Mouse (Mus musculus) left cerebral cortex, postnatal 4 days (tissue): ENCODE results near the gene Slc35c2. TPM values are rescaled to one million over a fixed set of nuclear protein-coding genes. Genes with fewer than 3 reads are reported as not detected.

ENCODE experiments used
- DNase-seq: peaks from one replicate; pipeline ENCODE4 v3.0.0-alpha.2; 2022
- intact Hi-C: fragments of 180-260 bp; cut with DNase I; formaldehyde crosslinking; loops from one replicate; pipeline ENCODE4 v1.15.1; 2025
- total RNA-seq, 2 experiments: library from RNA; stranded (reverse); gene quantifications; 2 replicates each; pipeline ENCODE4 v1.2.3; 2021

The Slc35c2 gene
- total RNA-seq, 2 experiments from 2014 or later: 36.4 to 37.1 TPM

DNA sequence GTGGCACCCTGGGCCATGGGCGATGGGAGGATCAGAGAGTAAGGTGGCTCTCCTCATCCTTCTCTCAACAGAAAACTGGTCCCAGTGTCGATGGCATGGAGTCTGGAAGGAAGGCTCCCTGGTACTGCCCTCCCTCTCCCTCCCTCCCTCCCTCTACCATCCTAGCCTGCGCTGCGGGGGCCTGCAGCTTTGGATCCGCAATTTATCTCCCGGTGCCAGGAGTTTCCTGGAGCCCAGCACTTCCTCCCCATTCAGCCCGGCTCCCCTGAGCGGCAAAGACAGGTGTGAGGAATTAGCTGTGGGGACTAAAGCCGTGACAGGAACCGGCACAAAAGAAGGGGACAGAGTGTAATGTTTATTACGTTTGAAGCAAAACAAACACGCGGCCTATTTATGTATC is 45.1 kb downstream of the Slc35c2 start:
- no peak for DNase-seq
- intact Hi-C loops: no loop called here

GRCm38 (mm10) chr2:165241786-165242185 is 45.9 kb downstream of the Slc35c2 start:
- intact Hi-C loops: no loop called here
- DNase-seq: no peak

- no peak for DNase-seq
- intact Hi-C loops: no loop called here
These were observed 47.3 kb downstream of the Slc35c2 start for GRCm38 (mm10) chr2:165240371-165240770.

DNA sequence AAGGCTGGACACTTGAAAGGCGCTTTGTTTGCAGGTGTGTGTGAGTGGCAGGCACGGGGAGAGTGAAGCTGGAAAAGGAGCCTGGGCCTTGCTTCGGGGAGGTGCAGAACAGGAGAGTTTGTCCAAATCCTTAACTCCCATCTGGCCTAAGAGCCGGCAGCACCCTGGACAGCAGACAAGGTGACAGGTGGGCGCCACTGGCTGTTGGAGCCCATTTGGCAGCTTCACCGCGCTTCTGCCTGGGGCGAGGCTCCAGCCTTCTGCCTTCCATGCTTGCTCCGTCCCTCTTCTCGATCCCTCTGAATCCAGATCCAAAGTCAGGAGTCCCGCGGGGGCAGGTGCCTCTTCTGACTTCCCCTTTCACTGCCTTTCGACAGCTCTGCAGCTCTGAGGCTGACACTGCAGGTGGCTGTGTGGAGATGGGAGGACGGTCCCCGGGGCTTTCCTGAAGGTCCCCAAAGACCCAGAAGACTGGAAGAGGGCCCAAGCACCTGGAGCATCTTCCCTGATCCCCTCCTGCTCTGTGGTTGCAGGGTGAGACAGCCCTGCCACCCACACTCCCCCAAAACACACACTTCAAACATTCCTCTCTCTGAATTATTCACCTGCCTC is 48.0 kb downstream of the Slc35c2 start:
- DNase-seq: peak; percentile 37
- intact Hi-C loops: no loop called here

DNA sequence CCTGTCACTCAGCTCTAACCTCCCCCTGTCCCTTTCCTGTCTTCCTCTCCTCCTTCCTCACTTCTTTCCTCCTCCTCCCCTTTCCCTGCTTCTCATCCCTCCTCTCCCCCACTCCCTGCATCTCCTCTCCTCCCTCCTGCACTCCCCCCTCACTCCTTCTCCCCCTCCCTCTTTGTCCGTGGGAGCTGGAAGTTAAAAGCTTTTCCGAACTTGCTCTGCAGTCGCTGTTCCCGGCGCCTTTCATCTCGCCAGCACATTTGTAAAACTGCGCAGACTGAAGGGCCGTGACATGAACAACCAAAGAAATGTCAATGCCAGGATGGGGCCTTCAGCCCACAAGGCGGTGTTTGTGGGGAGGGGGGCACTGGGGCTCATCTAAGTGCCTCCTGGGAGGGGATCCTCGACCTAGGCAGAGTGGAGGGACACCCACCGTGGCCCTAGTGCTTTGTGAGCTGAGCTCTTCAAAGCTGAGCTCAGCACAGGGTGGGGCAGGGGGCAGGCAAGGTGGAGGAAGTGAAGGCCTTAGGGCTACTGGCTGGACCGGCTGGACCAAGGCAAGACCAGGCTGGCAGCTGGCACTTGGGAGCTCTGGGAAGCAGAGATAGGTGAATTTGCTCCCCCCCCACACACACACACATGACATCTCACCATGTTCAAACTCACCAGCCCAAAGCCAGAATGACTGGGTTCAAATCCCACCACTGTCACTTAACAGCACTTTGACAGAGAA is 49.1 kb downstream of the Slc35c2 start:
- no peak for DNase-seq
- intact Hi-C loops: no loop called here

- DNase-seq: peak; percentile 76
- intact Hi-C loops: loop anchor here (5.0 kb wide), 1 partner anchor 157 kb away; no protein-coding TSS in a partner anchor
These were observed 52.9 kb downstream of the Slc35c2 start, which contains the start of gene Cdh22 for GRCm38 (mm10) chr2:165234613-165235291. Gene Cdh22, minus strand, starts transcription at chr2:165234853.

GRCm38 (mm10) chr2:165234291-165234612 is 53.4 kb downstream of the Slc35c2 start:
- intact Hi-C loops: loop anchor here (5.0 kb wide), 1 partner anchor 157 kb away; no protein-coding TSS in a partner anchor
- DNase-seq: no peak

GRCm38 (mm10) chr2:165233491-165234290 is 54.0 kb downstream of the Slc35c2 start:
- DNase-seq: peak; percentile 65
- intact Hi-C loops: loop anchor here (5.0 kb wide), 1 partner anchor 156 kb away; no protein-coding TSS in a partner anchor

DNA sequence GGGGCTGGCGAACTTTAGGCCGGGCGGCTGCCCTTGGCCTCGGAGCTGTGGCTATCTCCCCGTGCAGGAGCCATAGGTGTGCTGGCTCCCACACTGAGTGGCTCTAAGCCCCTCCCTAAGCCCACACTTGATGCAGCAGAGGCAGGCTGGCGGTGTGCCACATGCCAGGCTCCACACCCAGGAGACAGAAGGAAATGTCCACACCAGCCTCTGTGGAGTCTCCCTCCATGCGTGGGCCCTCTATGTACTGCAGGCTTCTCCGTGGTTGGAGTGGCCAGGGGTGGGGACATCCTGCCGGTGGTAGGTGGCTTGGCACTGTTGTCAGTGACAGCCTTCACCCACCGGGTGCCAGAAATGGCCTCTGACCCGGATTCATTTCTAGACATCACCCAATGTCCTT is 58.6 kb downstream of the Slc35c2 start:
- DNase-seq: no peak
- intact Hi-C loops: no loop called here

Other genes starting within 250 kb of the Slc35c2 start
- gene Cd40, start 232.2 kb downstream of the Slc35c2 start, total RNA-seq: 1 to 10 TPM; 2.3 to 4.2 TPM
- not detected for gene 1700025C18Rik, start 197.1 kb downstream of the Slc35c2 start, total RNA-seq
- 10 to 100 TPM in 1 of 2 experiments, 1 to 10 TPM in 1; 8.3 to 12.3 TPM for gene Cdh22, start 53.0 kb downstream of the Slc35c2 start, total RNA-seq
- 10 to 100 TPM; 79.3 to 80.6 TPM for gene Elmo2, start 38.6 kb upstream of the Slc35c2 start, total RNA-seq
- gene Zfp663, start 80.9 kb upstream of the Slc35c2 start, total RNA-seq: 1 to 10 TPM; 4.3 to 5.8 TPM
- gene Zfp334, start 100.4 kb upstream of the Slc35c2 start, total RNA-seq: 10 to 100 TPM; 16.5 TPM
- not detected for gene Ocstamp, start 112.5 kb upstream of the Slc35c2 start, total RNA-seq
- 10 to 100 TPM; 13.0 to 14.2 TPM for gene Slc13a3, start 185.4 kb upstream of the Slc35c2 start, total RNA-seq
- gene Trp53rka, start 205.5 kb upstream of the Slc35c2 start, total RNA-seq: 10 to 100 TPM; 22.4 to 24.6 TPM
- gene Slc2a10, start 215.9 kb upstream of the Slc35c2 start, total RNA-seq: 1 to 10 TPM; 1.1 to 1.3 TPM